Mouse (Mus musculus) heart, embryonic 16.5 days (tissue): ENCODE data around the gene Tmcc3. TPM values are rescaled to one million over a fixed set of nuclear protein-coding genes. Genes with fewer than 3 reads are reported as not detected.

Source experiments
- ATAC-seq: fragments of 200-750 bp; cut with Nextera tagmentation; replicated peaks from 2 replicates; pipeline ENCODE4 v1.8.0; 2017; ENCODE audit warnings: moderate number of reproducible peaks; ENCODE audit not compliant: insufficient read depth, low FRiP score; ENCODE audit errors: extremely low read depth
- H3K27ac ChIP-seq: fragments of 300-500 bp; sonication (generic); 2 replicates; pipeline ENCODE4 v1.5.1; 2014; ENCODE audit warnings: mild to moderate bottlenecking, low read length, control low read depth, moderate library complexity
- H3K27me3 ChIP-seq: fragments of 300-500 bp; sonication (generic); 2 replicates; pipeline ENCODE4 v1.6.1; 2014; ENCODE audit warnings: low read length, mixed read lengths; ENCODE audit not compliant: control insufficient read depth, insufficient read depth
- H3K36me3 ChIP-seq: fragments of 300-500 bp; sonication (generic); 2 replicates; pipeline ENCODE4 v1.6.1; 2014; ENCODE audit not compliant: control insufficient read depth, insufficient read depth
- H3K4me1 ChIP-seq: fragments of 300-500 bp; sonication (generic); 2 replicates; pipeline ENCODE4 v1.6.1; 2014; ENCODE audit warnings: low read length, mixed read lengths; ENCODE audit not compliant: control insufficient read depth, insufficient read depth
- H3K4me2 ChIP-seq: fragments of 300-500 bp; sonication (generic); 2 replicates; pipeline ENCODE4 v1.6.1; 2014; ENCODE audit warnings: low read depth, mild to moderate bottlenecking, control low read depth, low read length
- H3K4me3 ChIP-seq: fragments of 300-500 bp; sonication (generic); 2 replicates; pipeline ENCODE4 v1.5.1; 2014; ENCODE audit warnings: mild to moderate bottlenecking, control low read depth, low read length
- H3K9ac ChIP-seq: fragments of 300-500 bp; sonication (generic); 2 replicates; pipeline ENCODE4 v1.6.1; 2014; ENCODE audit warnings: low read length, control low read depth
- H3K9me3 ChIP-seq: fragments of 300-500 bp; sonication (generic); replicated peaks from 2 replicates; pipeline ENCODE4 v1.6.1; 2016; ENCODE audit warnings: low read length; ENCODE audit not compliant: control insufficient read depth
- WGBS: fragments of 180-500 bp; shearing (Covaris S2); extraction: QIAGEN DNeasy Blood & Tissue Kit; methylation state at CpG from one replicate; pipeline ENCODE4 v1.1.7; 2014; 5-methylcytosine and 5-hydroxymethylcytosine counted together
- polyA plus RNA-seq: library from polyadenylated mRNA; unstranded; fragments of >200 nt; fragmentation: Nextera tagmentation; extraction: Ambion mirVana; gene quantifications from 2 replicates; pipeline ENCODE4 v1.2.1, GENCODE M21; 2015

Gene Tmcc3
- polyA plus RNA-seq, 1 experiment from 2014 or later = 11.4 TPM

DNA sequence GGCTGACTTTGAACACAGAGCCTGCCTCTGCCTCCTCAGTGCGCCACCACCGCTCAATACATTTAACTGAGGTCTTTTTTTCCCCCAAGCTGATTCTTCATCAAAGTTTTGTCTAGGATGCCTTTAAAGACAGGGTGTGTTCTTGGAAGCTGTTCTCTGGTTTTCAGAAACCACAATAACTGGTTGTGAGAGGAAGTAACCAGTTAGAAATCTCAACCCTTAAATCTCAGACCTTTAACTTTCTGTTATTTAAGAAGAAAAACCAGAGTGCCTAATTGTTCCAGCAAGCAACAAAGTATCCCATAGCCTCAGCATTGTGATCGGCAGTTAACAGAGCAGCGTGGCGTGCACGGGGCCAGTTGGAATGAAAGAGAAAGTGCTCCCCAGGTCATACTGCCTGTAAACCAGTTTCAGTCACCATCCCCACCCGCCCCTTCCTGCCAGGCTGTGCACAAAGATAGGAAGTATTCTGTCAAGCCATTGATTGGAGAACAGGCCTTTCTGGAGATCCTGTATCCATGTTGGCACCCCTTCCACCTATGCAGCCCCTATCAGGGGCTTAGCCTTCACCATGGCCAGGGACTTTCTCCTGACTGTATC is 240.3 kb downstream of the Tmcc3 start:
- H3K4me1 ChIP-seq = peaks cover 19% of the 10 kb centered on the region
- no peak overlapping the region for H3K27ac ChIP-seq
- no peaks in the 10 kb centered on the region for H3K27me3 ChIP-seq
- no peaks in the 10 kb centered on the region for H3K36me3 ChIP-seq
- H3K4me2 ChIP-seq = no peak overlapping the region
- H3K4me3 ChIP-seq = no peak overlapping the region
- H3K9ac ChIP-seq = no peak overlapping the region
- no peak for ATAC-seq
- WGBS = 74% methylated on average over 7 of the region's 7 CpGs
- H3K9me3 ChIP-seq = no peaks in the 10 kb centered on the region

DNA sequence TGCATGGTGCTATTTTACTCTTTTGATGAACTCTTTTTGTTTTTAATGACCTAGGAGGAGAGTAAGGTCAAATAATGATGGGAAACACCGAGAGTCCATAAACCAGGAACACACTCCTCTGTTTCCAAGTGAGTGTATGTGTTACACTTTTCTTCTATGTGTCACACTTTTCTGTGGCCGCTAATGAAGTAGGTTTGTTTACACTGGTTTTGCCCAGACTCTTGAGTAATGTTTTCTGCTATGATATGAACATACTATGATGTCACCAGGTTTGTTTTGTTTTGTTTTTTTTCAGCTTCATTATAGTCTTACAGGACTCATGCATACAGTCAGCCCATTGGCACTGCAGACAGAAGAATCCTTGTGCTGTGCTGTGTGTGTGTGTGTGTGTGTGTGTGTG is 243.6 kb downstream of the Tmcc3 start:
- H3K9me3 ChIP-seq = no peaks in the 10 kb centered on the region
- no peaks in the 10 kb centered on the region for H3K36me3 ChIP-seq
- H3K4me1 ChIP-seq = peaks cover 16% of the 10 kb centered on the region
- no peak overlapping the region for H3K4me3 ChIP-seq
- WGBS = 76% methylated on average over 2 of the region's 2 CpGs
- no peaks in the 10 kb centered on the region for H3K27me3 ChIP-seq
- no peak for ATAC-seq
- H3K4me2 ChIP-seq = no peak overlapping the region
- H3K27ac ChIP-seq = no peak overlapping the region
- H3K9ac ChIP-seq = no peak overlapping the region

DNA sequence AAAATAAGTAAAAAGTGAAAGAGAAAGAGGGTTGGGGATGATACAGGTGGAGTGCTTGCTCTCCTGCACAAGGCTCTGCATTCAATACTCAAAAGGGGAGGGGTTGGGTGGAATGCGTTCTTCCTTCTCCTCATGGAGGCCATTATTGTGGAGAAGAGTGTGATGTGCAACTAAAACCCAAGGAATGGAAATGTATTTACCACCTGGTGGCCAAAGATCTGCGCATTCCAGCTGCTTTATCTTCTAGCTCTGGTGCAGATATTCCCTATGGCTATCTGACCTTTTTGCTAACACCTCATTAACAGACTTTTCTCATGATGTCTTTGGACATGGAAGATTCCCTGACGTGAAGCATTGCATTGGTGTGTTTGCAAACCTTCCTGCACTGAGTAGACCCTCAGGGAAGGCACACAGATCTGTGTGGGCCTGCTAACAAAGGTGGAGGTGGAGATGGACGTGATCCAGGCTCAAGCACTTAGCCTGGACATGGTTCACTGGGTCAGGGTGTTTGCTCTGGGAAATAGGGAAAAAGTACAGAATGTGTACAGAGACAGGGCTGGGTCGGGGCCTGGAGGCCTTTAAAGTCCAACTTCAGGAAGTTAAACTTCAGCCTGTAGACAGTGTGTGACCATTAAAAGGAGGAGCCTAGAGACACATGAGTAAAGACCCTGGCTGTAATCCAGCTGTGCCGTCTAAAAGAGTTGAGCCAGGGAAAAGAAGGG is 245.8 kb downstream of the Tmcc3 start:
- Histone ChIP-seq H3K4me1 (peaks cover 13% of the 10 kb centered on the region; the same call in 1 of the 2 replicates), H3K27me3 (no peaks in the 10 kb centered on the region), H3K27ac (0 out of 2 replicates have a peak overlapping the region, but pooled peaks have one; percentile 19), H3K4me2 (no peak overlapping the region), H3K9ac (no peak overlapping the region), H3K4me3 (no peak overlapping the region), H3K9me3 (no peaks in the 10 kb centered on the region), H3K36me3 (no peaks in the 10 kb centered on the region)
- WGBS = 43% methylated on average over 6 of the region's 6 CpGs
- ATAC-seq = no peak

DNA sequence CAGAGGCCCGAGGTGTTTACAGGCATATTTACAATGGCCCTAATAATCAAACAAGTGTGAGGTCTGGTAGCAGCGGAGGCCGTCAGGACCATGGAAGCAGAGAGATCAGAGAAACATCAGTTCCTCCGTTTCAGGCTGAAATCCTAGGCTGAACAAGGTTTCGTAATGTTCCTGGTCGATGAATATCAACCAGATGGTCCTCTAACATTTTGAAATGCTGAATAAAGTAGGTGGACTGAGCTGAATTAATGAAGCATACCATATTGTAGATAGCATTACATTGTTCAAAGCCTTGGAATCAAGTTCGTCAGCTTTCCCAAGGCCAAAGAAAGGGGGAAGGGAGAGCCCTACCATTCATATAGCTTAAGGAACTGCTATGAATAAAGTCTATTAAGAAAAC is 247.1 kb downstream of the Tmcc3 start:
- Histone ChIP-seq H3K36me3 (no peaks in the 10 kb centered on the region), H3K27me3 (no peaks in the 10 kb centered on the region), H3K4me3 (no peak overlapping the region), H3K9me3 (no peaks in the 10 kb centered on the region), H3K9ac (no peak overlapping the region), H3K4me2 (no peak overlapping the region), H3K4me1 (peaks cover 13% of the 10 kb centered on the region; the same call in 1 of the 2 replicates), H3K27ac (no peak overlapping the region)
- no peak for ATAC-seq
- 86% methylated on average over 7 of the region's 7 CpGs for WGBS

DNA sequence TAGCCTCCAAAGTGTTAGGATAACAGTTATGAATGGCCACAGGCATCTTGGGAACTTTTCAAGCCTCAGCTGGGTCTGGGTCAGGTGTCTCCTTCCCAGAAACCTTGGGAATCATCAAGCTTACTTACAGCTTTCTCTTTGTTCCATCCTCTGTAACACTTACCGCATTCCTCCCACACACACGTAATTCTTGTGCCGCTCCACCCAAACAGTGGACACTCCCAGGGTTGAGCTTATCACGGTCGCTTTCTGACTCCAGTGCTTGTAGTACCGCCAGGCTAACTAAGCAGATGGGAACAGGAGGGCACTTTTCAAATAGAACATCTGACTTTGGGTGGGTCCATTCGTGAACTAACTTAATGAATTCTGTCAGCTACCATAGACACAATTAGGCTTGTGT is 249.6 kb downstream of the Tmcc3 start:
- H3K27me3 ChIP-seq = no peaks in the 10 kb centered on the region
- no peaks in the 10 kb centered on the region for H3K9me3 ChIP-seq
- 0 out of 2 replicates have a peak, but pooled peaks have one; percentile 30 for ATAC-seq
- H3K27ac ChIP-seq = no peak overlapping the region
- H3K9ac ChIP-seq = no peak overlapping the region
- H3K4me2 ChIP-seq = peak overlapping the region; percentile 20; the same call in 1 of the 2 replicates
- H3K4me1 ChIP-seq = peaks cover 24% of the 10 kb centered on the region
- WGBS = 35% methylated on average over 7 of the region's 7 CpGs
- no peaks in the 10 kb centered on the region for H3K36me3 ChIP-seq
- no peak overlapping the region for H3K4me3 ChIP-seq

DNA sequence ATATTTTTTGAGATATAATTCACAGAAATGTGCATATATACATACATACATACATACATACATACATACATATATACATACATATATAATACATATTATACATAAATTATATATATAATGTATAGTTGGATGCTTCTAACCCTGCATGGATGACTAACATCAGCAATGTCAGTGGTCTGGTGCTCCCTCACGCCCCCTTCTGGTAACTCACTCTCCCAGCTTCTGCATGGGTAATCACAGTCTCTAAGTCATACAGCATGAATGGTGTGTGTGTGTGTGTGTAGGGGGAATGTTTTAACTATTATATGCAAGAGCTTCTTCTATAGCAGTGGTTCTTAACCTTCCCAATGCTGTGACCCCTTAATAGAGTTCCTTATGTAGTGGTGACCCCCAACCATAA is 250.4 kb downstream of the Tmcc3 start:
- H3K9me3 ChIP-seq = no peaks in the 10 kb centered on the region
- ATAC-seq = no peak
- no peak overlapping the region for H3K4me3 ChIP-seq
- no peak overlapping the region for H3K9ac ChIP-seq
- no peaks in the 10 kb centered on the region for H3K36me3 ChIP-seq
- no peak overlapping the region for H3K27ac ChIP-seq
- 31% methylated on average over 1 of the region's 1 CpGs for WGBS
- no peak overlapping the region for H3K4me2 ChIP-seq
- no peaks in the 10 kb centered on the region for H3K27me3 ChIP-seq
- H3K4me1 ChIP-seq = peaks cover 26% of the 10 kb centered on the region

DNA sequence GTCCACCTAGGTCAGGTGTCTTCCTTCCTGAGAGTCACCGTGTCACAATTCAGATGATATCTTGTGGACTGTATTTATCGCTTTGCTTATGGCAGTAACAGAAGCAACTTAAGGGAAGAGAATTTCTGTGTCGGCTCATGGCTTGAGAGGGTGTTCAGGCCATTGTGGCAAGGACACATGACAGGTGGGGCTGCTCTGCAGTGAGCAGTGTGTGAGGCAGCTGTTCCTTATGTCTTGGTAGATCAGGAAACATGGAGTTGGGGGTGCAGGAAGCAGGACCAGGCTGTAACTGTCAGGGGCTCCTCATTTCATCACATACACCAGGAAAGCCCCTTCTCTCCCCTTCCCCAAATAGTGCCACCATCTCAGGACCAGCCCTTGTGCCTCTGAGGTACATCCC is 251.2 kb downstream of the Tmcc3 start:
- 75% methylated on average over 3 of the region's 3 CpGs for WGBS
- no peaks in the 10 kb centered on the region for H3K36me3 ChIP-seq
- H3K4me3 ChIP-seq = no peak overlapping the region
- no peak overlapping the region for H3K4me2 ChIP-seq
- no peaks in the 10 kb centered on the region for H3K9me3 ChIP-seq
- ATAC-seq = no peak
- H3K4me1 ChIP-seq = peaks cover 22% of the 10 kb centered on the region
- H3K27ac ChIP-seq = no peak overlapping the region
- H3K9ac ChIP-seq = no peak overlapping the region
- no peaks in the 10 kb centered on the region for H3K27me3 ChIP-seq

DNA sequence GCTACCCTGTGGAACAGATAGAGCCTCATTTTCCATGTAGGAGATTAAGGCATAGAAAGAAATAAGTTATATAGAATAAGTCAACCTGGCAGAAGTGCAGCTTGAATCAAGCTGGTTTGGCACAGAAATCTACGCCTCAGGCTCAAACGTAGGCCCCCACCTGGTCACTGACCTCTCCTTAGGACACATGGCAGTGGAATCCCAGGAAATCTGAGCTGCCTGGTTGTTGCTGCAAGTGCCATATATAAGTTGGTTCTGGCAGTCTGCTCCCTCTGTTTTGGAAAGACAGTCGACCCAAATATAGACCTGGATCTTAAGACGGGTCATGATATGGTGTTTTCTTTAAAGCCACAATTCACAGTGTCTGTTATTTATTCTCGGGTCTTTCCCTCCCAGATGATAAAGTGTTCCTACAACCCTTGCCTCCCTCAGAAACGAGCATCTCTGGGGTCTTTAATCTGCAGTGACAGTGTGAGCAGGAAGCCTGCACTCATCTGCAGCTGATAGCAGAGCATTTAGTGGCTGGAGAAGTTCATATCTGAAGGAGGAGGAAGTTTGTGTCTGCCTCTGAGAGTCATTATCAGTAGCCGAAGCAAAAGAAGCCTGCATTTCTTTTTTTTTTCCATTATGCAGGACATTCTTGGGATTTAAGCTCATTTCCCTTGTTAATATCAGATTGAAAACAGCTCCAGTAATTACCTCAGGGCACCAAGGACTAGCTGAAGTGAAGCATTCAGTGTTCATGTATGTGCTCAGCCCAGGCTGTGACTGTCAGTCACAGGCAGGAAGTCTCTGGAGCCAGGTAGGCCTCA is 253.9 kb downstream of the Tmcc3 start:
- 24% methylated on average over 7 of the region's 7 CpGs for WGBS
- H3K9me3 ChIP-seq = no peaks in the 10 kb centered on the region
- H3K4me1 ChIP-seq = peaks cover 19% of the 10 kb centered on the region
- H3K27ac ChIP-seq = peak overlapping the region; percentile 81
- no peaks in the 10 kb centered on the region for H3K27me3 ChIP-seq
- ATAC-seq = peak; percentile 55; the same call in 1 of the 2 replicates
- no peak overlapping the region for H3K4me2 ChIP-seq
- H3K4me3 ChIP-seq = no peak overlapping the region
- H3K36me3 ChIP-seq = no peaks in the 10 kb centered on the region
- H3K9ac ChIP-seq = no peak overlapping the region
